Mouse (Mus musculus): ENCODE data around the gene Prkg2. TPM values are rescaled to one million over a fixed set of nuclear protein-coding genes. Genes with fewer than 3 reads are reported as not detected.

Prkg2 gene
- polyA plus RNA-seq, 1 experiment from 2014 or later = 4.1 TPM

GRCm38 (mm10) chr5:98943776-98944175 is 93.4 kb downstream of the Prkg2 start:
- WGBS = 60% methylated on average over 6 of the region's 6 CpGs
- no peak overlapping the region for H3K4me3 ChIP-seq (ENCODE audit: low read depth, low read length)
- H3K4me1 ChIP-seq (replicated peaks; ENCODE audit: control insufficient read depth, insufficient read depth, low read length) = no peaks in the 10 kb centered on the region

GRCm38 (mm10) chr5:98940731-98941130 is 96.4 kb downstream of the Prkg2 start:
- 43% methylated on average over 6 of the region's 6 CpGs for WGBS
- ATAC-seq (replicated peaks; ENCODE audit: low FRiP score) = no peak
- H3K27ac ChIP-seq (ENCODE audit: low read depth, low read length) = no peak overlapping the region

More at GRCm38 (mm10) chr5:98943776-98944175, 93.4 kb downstream of the Prkg2 start:
- Histone ChIP-seq H3K9ac (ENCODE audit: low read length) (no peak overlapping the region), H3K36me3 (ENCODE audit: control insufficient read depth, insufficient read depth, low read length) (no peaks in the 10 kb centered on the region), H3K4me2 (ENCODE audit: low read depth, low read length, severe bottlenecking) (no peak overlapping the region), H3K9me3 (ENCODE audit: control insufficient read depth, low read length) (no peaks in the 10 kb centered on the region), H3K27me3 (ENCODE audit: control insufficient read depth, insufficient read depth, low read length) (no peaks in the 10 kb centered on the region), H3K27ac (ENCODE audit: low read depth, low read length) (no peak overlapping the region)
- ATAC-seq (replicated peaks; ENCODE audit: low FRiP score) = no peak
- no peak for DNase-seq (ENCODE audit: low spot score)

GRCm38 (mm10) chr5:98939631-98940208 is 97.4 kb downstream of the Prkg2 start:
- Histone ChIP-seq H3K36me3 (ENCODE audit: control insufficient read depth, insufficient read depth, low read length) (no peaks in the 10 kb centered on the region), H3K4me1 (replicated peaks; ENCODE audit: control insufficient read depth, insufficient read depth, low read length) (no peaks in the 10 kb centered on the region), H3K9me3 (ENCODE audit: control insufficient read depth, low read length) (no peaks in the 10 kb centered on the region), H3K4me3 (ENCODE audit: low read depth, low read length) (no peak overlapping the region), H3K27me3 (ENCODE audit: control insufficient read depth, insufficient read depth, low read length) (no peaks in the 10 kb centered on the region), H3K9ac (ENCODE audit: low read length) (no peak overlapping the region), H3K4me2 (ENCODE audit: low read depth, low read length, severe bottlenecking) (no peak overlapping the region), H3K27ac (ENCODE audit: low read depth, low read length) (no peak overlapping the region)
- no peak for ATAC-seq (replicated peaks; ENCODE audit: low FRiP score)
- no peak for DNase-seq (ENCODE audit: low spot score)
- 84% methylated on average over 6 of the region's 6 CpGs for WGBS

More at GRCm38 (mm10) chr5:98940731-98941130, 96.4 kb downstream of the Prkg2 start:
- Histone ChIP-seq H3K9ac (ENCODE audit: low read length) (no peak overlapping the region), H3K4me2 (ENCODE audit: low read depth, low read length, severe bottlenecking) (no peak overlapping the region), H3K9me3 (ENCODE audit: control insufficient read depth, low read length) (no peaks in the 10 kb centered on the region), H3K4me1 (replicated peaks; ENCODE audit: control insufficient read depth, insufficient read depth, low read length) (no peaks in the 10 kb centered on the region), H3K27me3 (ENCODE audit: control insufficient read depth, insufficient read depth, low read length) (no peaks in the 10 kb centered on the region), H3K4me3 (ENCODE audit: low read depth, low read length) (no peak overlapping the region), H3K36me3 (ENCODE audit: control insufficient read depth, insufficient read depth, low read length) (no peaks in the 10 kb centered on the region)
- no peak for DNase-seq (ENCODE audit: low spot score)

GRCm38 (mm10) chr5:98939116-98939515 is 98.0 kb downstream of the Prkg2 start:
- no peak overlapping the region for H3K9ac ChIP-seq (ENCODE audit: low read length)
- H3K27ac ChIP-seq (ENCODE audit: low read depth, low read length) = no peak overlapping the region
- H3K4me3 ChIP-seq (ENCODE audit: low read depth, low read length) = no peak overlapping the region
- DNase-seq (ENCODE audit: low spot score) = no peak
- no peaks in the 10 kb centered on the region for H3K27me3 ChIP-seq (ENCODE audit: control insufficient read depth, insufficient read depth, low read length)
- H3K36me3 ChIP-seq (ENCODE audit: control insufficient read depth, insufficient read depth, low read length) = no peaks in the 10 kb centered on the region
- no peak overlapping the region for H3K4me2 ChIP-seq (ENCODE audit: low read depth, low read length, severe bottlenecking)
- H3K9me3 ChIP-seq (ENCODE audit: control insufficient read depth, low read length) = no peaks in the 10 kb centered on the region
- no peak for ATAC-seq (replicated peaks; ENCODE audit: low FRiP score)
- H3K4me1 ChIP-seq (replicated peaks; ENCODE audit: control insufficient read depth, insufficient read depth, low read length) = no peaks in the 10 kb centered on the region
- 91% methylated on average over 9 of the region's 9 CpGs for WGBS

GRCm38 (mm10) chr5:98937879-98938278 is 99.3 kb downstream of the Prkg2 start:
- no peak overlapping the region for H3K4me2 ChIP-seq (ENCODE audit: low read depth, low read length, severe bottlenecking)
- 67% methylated on average over 4 of the region's 4 CpGs for WGBS
- no peak overlapping the region for H3K9ac ChIP-seq (ENCODE audit: low read length)
- no peaks in the 10 kb centered on the region for H3K27me3 ChIP-seq (ENCODE audit: control insufficient read depth, insufficient read depth, low read length)
- no peak overlapping the region for H3K27ac ChIP-seq (ENCODE audit: low read depth, low read length)
- no peaks in the 10 kb centered on the region for H3K9me3 ChIP-seq (ENCODE audit: control insufficient read depth, low read length)
- no peaks in the 10 kb centered on the region for H3K4me1 ChIP-seq (replicated peaks; ENCODE audit: control insufficient read depth, insufficient read depth, low read length)
- H3K36me3 ChIP-seq (ENCODE audit: control insufficient read depth, insufficient read depth, low read length) = no peaks in the 10 kb centered on the region
- H3K4me3 ChIP-seq (ENCODE audit: low read depth, low read length) = no peak overlapping the region
- no peak for DNase-seq (ENCODE audit: low spot score)
- ATAC-seq (replicated peaks; ENCODE audit: low FRiP score) = no peak

GRCm38 (mm10) chr5:98936650-98937049 is 100.5 kb downstream of the Prkg2 start:
- WGBS = 43% methylated on average over 2 of the region's 2 CpGs
- no peak for ATAC-seq (replicated peaks; ENCODE audit: low FRiP score)

GRCm38 (mm10) chr5:98935930-98936329 is 101.2 kb downstream of the Prkg2 start:
- no peaks in the 10 kb centered on the region for H3K4me1 ChIP-seq (replicated peaks; ENCODE audit: control insufficient read depth, insufficient read depth, low read length)
- H3K27ac ChIP-seq (ENCODE audit: low read depth, low read length) = no peak overlapping the region
- no peaks in the 10 kb centered on the region for H3K27me3 ChIP-seq (ENCODE audit: control insufficient read depth, insufficient read depth, low read length)
- H3K4me3 ChIP-seq (ENCODE audit: low read depth, low read length) = no peak overlapping the region
- H3K4me2 ChIP-seq (ENCODE audit: low read depth, low read length, severe bottlenecking) = no peak overlapping the region
- H3K9ac ChIP-seq (ENCODE audit: low read length) = no peak overlapping the region
- no peaks in the 10 kb centered on the region for H3K36me3 ChIP-seq (ENCODE audit: control insufficient read depth, insufficient read depth, low read length)
- no peaks in the 10 kb centered on the region for H3K9me3 ChIP-seq (ENCODE audit: control insufficient read depth, low read length)
- ATAC-seq (replicated peaks; ENCODE audit: low FRiP score) = no peak
- 86% methylated on average over 8 of the region's 8 CpGs for WGBS
- no peak for DNase-seq (ENCODE audit: low spot score)

More at GRCm38 (mm10) chr5:98936650-98937049, 100.5 kb downstream of the Prkg2 start:
- no peak overlapping the region for H3K4me3 ChIP-seq (ENCODE audit: low read depth, low read length)
- no peaks in the 10 kb centered on the region for H3K27me3 ChIP-seq (ENCODE audit: control insufficient read depth, insufficient read depth, low read length)
- H3K9me3 ChIP-seq (ENCODE audit: control insufficient read depth, low read length) = no peaks in the 10 kb centered on the region
- H3K36me3 ChIP-seq (ENCODE audit: control insufficient read depth, insufficient read depth, low read length) = no peaks in the 10 kb centered on the region
- no peak overlapping the region for H3K27ac ChIP-seq (ENCODE audit: low read depth, low read length)
- no peak for DNase-seq (ENCODE audit: low spot score)
- H3K4me1 ChIP-seq (replicated peaks; ENCODE audit: control insufficient read depth, insufficient read depth, low read length) = no peaks in the 10 kb centered on the region
- H3K9ac ChIP-seq (ENCODE audit: low read length) = no peak overlapping the region
- H3K4me2 ChIP-seq (ENCODE audit: low read depth, low read length, severe bottlenecking) = no peak overlapping the region

GRCm38 (mm10) chr5:98922921-98923320 is 114.2 kb downstream of the Prkg2 start:
- 88% methylated on average over 3 of the region's 3 CpGs for WGBS
- Histone ChIP-seq H3K36me3 (ENCODE audit: control insufficient read depth, insufficient read depth, low read length) (no peaks in the 10 kb centered on the region), H3K9ac (ENCODE audit: low read length) (no peak overlapping the region), H3K4me2 (ENCODE audit: low read depth, low read length, severe bottlenecking) (no peak overlapping the region), H3K4me1 (replicated peaks; ENCODE audit: control insufficient read depth, insufficient read depth, low read length) (peaks cover 3% of the 10 kb centered on the region; the same call in 1 of the 2 replicates), H3K9me3 (ENCODE audit: control insufficient read depth, low read length) (no peaks in the 10 kb centered on the region), H3K4me3 (ENCODE audit: low read depth, low read length) (no peak overlapping the region), H3K27ac (ENCODE audit: low read depth, low read length) (no peak overlapping the region), H3K27me3 (ENCODE audit: control insufficient read depth, insufficient read depth, low read length) (no peaks in the 10 kb centered on the region)
- DNase-seq (ENCODE audit: low spot score) (no peak), ATAC-seq (replicated peaks; ENCODE audit: low FRiP score) (no peak)

- Histone ChIP-seq H3K4me2 (ENCODE audit: low read depth, low read length, severe bottlenecking) (no peak overlapping the region), H3K27me3 (ENCODE audit: control insufficient read depth, insufficient read depth, low read length) (no peaks in the 10 kb centered on the region), H3K4me1 (replicated peaks; ENCODE audit: control insufficient read depth, insufficient read depth, low read length) (peaks cover 3% of the 10 kb centered on the region; the same call in 1 of the 2 replicates), H3K9ac (ENCODE audit: low read length) (no peak overlapping the region), H3K27ac (ENCODE audit: low read depth, low read length) (peak overlapping the region; percentile 8; the same call in 1 of the 2 replicates), H3K4me3 (ENCODE audit: low read depth, low read length) (no peak overlapping the region), H3K36me3 (ENCODE audit: control insufficient read depth, insufficient read depth, low read length) (no peaks in the 10 kb centered on the region), H3K9me3 (ENCODE audit: control insufficient read depth, low read length) (no peaks in the 10 kb centered on the region)
- DNase-seq (ENCODE audit: low spot score) = peak; percentile 50
- ATAC-seq (replicated peaks; ENCODE audit: low FRiP score) = peak; percentile 76
- WGBS = 45% methylated on average over 1 of the region's 1 CpGs
Measured at GRCm38 (mm10) chr5:98921608-98922007, 115.5 kb downstream of the Prkg2 start.
